Mouse (Mus musculus): ENCODE measurements around the gene Arl8b.

Gene Arl8b

GRCm38 (mm10) chr6:108782526-108783183 lies at the start of gene Arl8b:
Gene Arl8b (plus strand): TSS chr6:108783099.
- DNase-seq (ENCODE audit: low spot score in 2 of 2): peak; percentile 84 to 93

DNA sequence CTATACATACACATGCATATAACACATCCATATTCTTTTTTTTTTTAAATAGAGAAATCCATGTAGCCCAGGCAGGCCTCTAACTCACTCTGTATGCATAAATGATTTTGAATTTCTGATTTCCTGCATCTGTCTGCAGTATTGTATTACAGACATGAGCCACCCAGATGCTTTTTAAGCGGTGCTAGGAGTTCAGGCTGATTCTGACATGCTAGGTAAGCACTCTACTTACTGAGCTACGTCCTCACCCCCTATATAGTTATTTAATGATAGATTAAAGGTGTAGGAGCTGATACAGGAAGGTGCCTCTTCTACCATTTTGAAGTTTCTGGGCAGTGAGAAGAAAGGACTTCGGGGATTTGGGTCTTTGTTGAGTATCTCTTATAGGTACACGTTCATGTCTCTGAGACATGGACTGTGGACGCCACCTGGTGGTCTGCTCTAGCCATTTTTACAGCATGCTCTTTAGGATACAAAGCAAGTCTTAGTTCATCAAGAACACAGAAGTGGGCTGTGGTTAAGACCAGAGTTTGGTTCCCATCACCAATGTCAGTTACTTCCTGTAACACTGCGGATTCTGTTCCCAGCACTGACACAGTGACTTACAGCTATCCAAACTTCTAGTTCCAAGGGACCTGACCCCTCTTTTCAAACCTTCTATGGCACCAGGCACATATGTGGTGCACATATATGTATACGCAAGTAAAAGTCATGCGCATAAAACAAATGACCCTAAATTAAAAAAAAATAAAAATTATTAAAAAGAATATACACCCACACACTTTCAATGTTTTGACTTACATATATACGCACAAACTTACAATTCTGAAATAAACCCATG lies 46.8 kb upstream of the Arl8b start:
- peak; percentile 49 to 89 for DNase-seq (ENCODE audit: low spot score in 2 of 2)

DNA sequence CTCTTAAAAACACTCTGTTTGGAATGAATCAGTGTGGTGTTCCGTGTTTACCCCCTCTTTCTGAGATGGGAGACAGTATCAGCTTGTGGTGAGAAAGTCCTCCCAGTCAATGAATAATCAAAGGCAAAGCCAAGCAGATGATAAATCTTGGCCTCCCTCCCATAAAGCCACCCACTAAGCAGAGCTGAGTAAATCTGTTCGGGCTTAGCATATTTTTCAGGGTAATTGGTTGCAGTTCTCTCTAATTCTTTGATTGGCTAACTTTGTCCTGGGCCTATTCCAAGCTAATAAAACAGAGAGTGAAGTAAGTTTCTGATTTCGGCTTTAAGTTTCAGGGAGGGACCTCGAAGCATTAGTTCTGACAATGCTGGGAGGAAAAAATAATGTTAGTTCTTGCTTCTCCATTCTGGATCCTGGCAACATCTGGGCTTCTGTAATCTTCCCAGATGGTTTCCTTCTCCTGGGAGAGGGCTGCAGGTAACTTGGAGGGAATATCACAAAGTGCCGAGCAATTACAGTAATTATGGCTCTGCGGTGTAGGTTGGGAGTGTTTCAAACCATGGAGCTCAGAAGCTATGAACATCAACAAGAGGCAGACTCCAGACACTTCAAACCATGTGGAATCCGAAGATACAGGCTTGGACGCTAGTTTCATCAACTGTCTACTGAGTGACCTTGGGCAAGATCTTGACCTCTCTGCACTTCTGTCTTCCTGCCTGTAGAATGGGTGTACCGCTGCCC lies 44.3 kb upstream of the Arl8b start:
- DNase-seq (ENCODE audit: low spot score in 2 of 2): peak; percentile 44 to 69

DNA sequence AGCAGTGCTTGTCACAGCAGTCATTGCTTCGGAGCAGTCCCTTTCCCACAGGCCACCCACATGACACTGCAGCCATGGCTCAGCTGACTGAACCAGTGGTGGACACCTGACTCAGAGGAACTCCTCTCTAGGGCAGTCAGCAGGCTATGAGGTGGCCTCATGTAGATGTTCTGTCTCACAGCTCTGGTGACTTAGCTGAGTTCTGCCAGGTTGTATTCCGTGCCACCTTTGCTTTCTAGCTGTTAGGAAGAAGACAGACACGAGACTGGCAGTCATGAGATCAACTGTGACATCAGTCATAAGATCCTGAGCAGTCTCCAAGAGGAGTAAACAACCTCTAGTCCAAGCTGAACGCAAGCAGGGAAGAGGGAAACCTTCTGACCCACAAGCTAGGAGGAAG lies 42.3 kb upstream of the Arl8b start:
- no peak for DNase-seq (ENCODE audit: low spot score in 2 of 2)

- no peak for DNase-seq (ENCODE audit: low spot score in 2 of 2)
These were observed 39.2 kb upstream of the Arl8b start for GRCm38 (mm10) chr6:108743730-108744129.

DNA sequence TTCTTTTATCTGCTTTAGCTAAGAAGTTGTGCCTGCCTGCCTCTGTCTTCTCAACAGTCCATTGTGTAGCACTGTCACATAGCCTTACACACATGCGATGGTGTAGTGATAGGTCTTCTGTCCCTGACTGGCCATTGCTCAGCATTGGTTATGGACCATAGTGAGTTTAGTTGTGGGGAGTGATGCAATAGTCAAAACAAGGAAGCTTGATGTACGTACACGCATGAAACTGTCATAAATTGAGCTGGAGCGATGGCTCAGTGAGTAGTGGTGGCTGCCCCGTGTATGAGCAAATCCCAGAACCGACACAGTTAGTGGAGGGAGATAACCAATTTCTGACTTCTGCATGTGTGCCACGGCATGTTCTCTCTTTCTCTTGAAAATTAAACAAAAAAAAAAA lies 31.6 kb upstream of the Arl8b start:
- no peak for DNase-seq (ENCODE audit: low spot score in 2 of 2)

GRCm38 (mm10) chr6:108752395-108752794 lies 30.5 kb upstream of the Arl8b start:
- DNase-seq (ENCODE audit: low spot score in 2 of 2): peak; percentile 39 to 65

DNA sequence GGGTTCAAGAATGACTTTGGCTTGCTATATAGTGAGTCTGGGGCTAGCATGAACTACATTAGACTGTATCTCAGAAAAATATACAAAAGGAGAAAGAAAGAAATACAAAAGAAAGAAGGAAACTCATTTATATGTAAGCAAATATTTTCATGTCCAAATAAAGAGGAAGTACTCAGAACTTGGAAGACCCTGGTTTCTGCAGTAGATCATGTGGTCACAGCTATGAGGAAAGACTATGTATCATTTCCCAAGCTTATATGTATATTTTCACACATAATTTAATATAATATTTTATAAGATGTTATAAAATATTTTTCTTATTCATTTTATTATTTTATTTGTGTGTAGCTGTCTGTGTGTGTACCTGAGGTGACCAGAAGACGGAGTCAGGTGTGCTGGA lies 29.4 kb upstream of the Arl8b start:
- no peak for DNase-seq (ENCODE audit: low spot score in 2 of 2)

- DNase-seq (ENCODE audit: low spot score in 2 of 2): no peak
These were observed 28.5 kb upstream of the Arl8b start for GRCm38 (mm10) chr6:108754376-108754775.

DNA sequence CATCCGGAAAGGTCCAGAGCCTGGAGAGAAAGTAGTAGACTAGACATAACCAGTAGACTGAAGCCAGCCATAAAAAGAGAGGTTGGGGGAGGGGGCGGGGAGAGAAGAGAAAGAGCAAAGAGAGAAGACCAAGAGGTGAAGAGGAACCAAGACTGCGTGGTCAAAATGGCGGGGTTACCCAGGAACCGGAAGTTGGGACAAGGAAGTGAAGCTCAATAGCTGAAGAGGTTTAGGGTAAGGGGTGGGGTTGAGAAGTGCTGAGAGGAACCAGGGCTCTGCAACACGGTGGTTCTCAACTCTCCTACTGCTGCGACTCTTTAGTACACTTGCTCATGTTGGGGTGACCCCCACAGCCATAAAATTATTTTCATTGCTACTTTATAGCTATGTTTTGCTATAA lies 27.0 kb upstream of the Arl8b start:
- no peak for DNase-seq (ENCODE audit: low spot score in 2 of 2)

- DNase-seq (ENCODE audit: low spot score in 2 of 2): peak in 1 of 2 experiments; percentile 16
These were observed 23.8 kb upstream of the Arl8b start for GRCm38 (mm10) chr6:108758997-108759697.

DNA sequence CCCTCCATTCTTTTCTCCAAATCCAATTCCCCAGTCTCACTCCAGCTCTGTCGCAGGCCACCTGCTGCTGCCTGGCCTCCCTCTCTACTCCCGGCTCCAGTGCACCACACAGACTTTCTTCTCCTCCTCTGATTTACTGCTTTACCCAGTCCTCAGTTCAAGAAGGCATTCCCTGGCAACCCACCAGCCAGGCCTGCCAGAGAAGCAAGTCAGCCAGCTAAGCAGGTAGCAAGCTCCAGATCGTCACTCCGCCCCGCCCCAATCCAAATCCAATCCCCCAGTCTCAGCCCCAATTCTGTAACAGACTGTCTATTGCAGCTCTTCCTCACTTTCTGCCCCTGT lies 23.2 kb upstream of the Arl8b start:
- no peak for DNase-seq (ENCODE audit: low spot score in 2 of 2)

DNA sequence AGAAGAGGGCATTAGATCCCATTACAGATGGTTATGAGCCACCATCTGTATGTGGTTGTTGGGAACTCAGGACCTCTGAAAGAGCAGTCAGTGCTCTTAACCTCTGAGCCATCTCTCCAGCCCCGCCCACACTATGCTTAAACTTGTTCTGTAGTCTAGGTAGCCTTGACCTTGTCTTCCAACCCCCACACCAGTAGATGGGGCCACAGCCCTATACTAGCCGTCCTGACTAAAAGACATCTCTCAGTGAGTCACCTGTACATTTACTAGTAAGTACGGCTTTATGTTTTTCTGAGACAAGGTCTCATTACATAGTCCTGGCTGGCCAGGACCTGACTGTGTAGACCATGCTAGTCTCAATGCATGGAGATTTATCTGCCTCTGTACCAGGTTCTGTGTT lies 12.0 kb upstream of the Arl8b start:
- no peak for DNase-seq (ENCODE audit: low spot score in 2 of 2)

DNA sequence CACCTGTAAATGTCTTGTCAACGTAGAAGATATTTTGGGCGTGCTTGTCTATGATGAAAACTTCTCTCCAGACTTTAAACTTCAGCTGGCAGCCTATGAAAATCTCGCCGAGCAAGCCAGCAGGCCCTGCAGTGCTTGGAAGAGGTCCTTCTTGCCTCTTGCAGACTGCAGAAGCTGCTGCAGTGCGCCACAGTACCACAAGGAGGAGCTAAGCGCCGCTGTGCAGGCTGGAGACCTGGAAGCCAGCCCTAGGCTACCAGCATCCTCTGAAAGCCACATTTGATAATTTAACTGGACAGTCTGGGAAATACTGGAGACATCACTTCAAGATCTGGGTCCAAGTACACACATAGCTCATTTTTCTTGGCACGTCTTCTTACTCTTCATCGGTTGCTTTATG lies 10.0 kb upstream of the Arl8b start:
- peak in 1 of 2 experiments; percentile 85 for DNase-seq (ENCODE audit: low spot score in 2 of 2)

- no peak for DNase-seq (ENCODE audit: low spot score in 2 of 2)
These were observed 9.4 kb upstream of the Arl8b start for GRCm38 (mm10) chr6:108773480-108773879.

GRCm38 (mm10) chr6:108776274-108776673 lies 6.6 kb upstream of the Arl8b start:
- no peak for DNase-seq (ENCODE audit: low spot score in 2 of 2)

DNA sequence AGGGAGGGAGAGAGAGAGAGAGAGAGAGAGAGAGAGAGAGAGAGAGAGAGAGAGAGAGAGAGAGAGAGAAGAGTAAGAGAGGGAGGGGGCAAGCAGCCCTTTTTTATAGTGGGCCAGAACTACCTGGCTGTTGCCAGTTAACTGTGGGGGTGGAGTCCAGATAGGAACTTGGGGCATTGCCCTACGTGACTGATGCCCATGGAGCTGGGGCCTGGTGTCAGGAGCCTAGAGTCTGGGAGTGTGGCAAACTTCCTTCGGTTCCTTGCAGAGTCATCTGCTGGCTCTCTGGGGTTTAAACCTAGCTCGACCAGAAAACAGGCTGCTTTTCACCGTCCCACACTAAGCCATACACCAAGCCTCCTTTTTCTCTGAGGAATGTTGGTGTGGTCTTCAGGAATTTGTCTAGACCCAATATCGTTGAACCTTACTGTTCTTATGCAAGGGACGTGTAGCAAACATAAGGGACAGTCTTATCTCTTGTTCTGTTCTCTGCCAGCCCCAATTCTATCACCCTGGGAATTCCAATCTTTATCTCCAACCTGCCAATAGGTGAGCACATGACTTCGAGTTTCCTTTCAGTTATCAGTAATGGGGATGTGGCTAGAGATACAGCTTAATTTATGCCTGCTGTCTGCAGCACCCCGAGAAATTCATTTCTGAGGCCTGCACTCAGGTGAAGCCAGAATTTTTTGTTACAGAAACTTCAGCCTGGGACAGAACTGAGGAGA lies 5.2 kb upstream of the Arl8b start:
- no peak for DNase-seq (ENCODE audit: low spot score in 2 of 2)

DNA sequence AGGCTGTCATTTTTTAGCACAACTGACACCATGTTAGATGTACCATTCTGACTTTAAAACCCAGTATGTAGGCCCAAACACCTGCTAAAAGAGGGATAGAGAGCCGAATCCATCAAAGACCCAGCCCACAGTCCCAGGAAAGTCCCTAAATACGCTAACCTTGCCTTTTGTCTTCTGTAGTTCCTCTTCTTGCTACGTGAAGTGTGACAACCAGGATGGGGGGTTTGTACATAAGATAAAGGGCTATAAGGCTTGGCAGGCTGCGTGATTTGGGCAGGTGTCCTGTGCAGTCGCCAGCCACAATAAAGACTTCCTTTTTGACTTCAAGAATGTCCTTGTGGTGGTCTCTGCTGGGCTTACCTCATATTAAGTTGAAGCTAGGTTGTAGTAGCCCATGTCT lies 4.5 kb upstream of the Arl8b start:
- no peak for DNase-seq (ENCODE audit: low spot score in 2 of 2)

- no peak for DNase-seq (ENCODE audit: low spot score in 2 of 2)
These were observed 1.0 kb upstream of the Arl8b start for GRCm38 (mm10) chr6:108781865-108782264.

- DNase-seq (ENCODE audit: low spot score in 2 of 2): peak in 1 of 2 experiments; percentile 40
These were observed 434 bp downstream of the Arl8b start for GRCm38 (mm10) chr6:108783184-108783881.

DNA sequence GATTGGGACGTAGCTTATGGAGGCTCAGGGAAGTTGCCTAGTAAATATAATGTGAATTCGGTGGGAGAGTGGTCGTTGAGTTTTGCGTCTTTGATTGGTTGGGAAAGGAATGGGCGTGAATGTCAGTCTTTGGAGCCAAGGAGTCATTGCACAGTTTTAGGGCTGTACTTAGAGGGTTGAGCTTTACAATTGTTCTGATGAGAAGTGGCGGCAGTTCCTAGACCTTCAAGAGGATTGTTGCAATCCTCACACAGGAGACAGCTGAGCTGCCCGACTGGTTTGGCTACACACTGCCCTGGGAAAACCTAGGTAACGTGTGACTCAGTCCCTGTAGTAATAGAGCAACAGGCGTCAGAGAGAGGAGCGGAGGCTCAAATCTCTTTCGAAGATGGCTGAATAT lies 1.2 kb downstream of the Arl8b start:
- DNase-seq (ENCODE audit: low spot score in 2 of 2): no peak

All from left cerebral cortex, adult 9 months (tissue).